ENCODE assay signal across 8 mouse cellular contexts in the genomic region with DNA sequence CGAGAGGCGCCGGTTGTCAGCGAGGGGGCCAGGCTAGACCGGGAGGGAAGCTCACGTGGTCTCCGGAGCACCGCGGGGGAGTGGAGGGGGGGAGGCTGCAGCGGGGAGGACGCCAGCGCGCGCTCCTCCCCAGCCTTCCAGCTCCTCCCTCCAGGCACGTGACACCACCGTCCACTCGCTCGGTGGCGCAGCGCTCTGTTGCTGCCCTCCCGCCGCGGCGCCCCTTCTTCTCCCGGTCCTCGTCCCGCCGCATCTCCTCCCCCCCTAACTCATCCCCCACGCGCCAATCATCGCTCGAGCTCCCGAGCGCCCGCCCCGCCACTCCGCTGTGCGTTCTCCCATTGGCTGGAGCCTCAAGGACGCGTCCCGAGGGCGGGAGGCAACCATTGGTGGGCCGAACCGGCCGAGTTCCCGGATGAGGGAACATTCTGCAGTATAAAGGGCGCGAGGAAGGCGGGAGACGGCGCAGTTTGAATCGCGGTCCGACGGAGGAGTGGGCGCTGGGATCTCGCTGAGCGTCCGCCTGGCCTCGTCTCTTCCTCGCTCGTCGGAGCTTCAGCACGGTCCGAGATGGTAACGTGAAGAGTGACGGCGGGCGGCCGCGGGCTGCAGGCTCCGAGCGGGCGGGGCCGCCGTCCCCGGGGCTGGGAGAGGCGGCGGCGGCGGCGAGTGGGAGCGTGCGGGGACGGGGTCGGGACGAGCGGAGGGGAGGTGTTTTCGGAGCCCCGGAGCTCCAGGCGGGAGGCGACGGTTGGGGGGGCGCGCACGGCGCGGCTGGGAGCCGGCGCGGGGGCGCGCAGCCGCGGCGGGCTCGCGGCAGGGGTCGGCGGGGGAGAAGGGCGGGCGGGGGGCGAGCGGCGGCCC. TPM values are rescaled to one million over a fixed set of nuclear protein-coding genes. Genes with fewer than 3 reads are reported as not detected.
DNase-seq lines count a peak whose midpoint lies in the region; ATAC-seq and TF ChIP-seq lines count a peak whose summit lies in the region.

A gene (plus strand): TSS at position 364 of the 864 bp plus-strand sequence.

- H3K4me2 ChIP-seq in CH12.LX (ENCODE audit: insufficient read depth, low read depth, poor library complexity, severe bottlenecking) = peak within 1 kb of the TSS; percentile 70
- peak within 1 kb of the TSS; percentile 54 for H3K4me2 ChIP-seq in forebrain, embryonic 12.5 days
- H3K4me2 ChIP-seq in heart, postnatal 0 days (ENCODE audit: low read depth, low read length) = peak within 1 kb of the TSS; percentile 77
- H3K4me2 ChIP-seq in liver, embryonic 16.5 days (ENCODE audit: low read depth, low read length) = peak within 1 kb of the TSS; percentile 76
- H3K4me2 ChIP-seq in neural tube, embryonic 13.5 days = peak within 1 kb of the TSS; percentile 65

- no peak; the same call in none of the 2 replicates for TF ChIP-seq RAD21 in CH12.LX (IDR thresholded peaks at IDR 0.05; ENCODE audit: low read depth, low read length)

- DNase-seq in CH12.LX (ENCODE audit: extremely low read depth) = peak; percentile 100
- peak; percentile 96 for DNase-seq in c-Kit-positive CD71-positive TER-119-negative erythroid progenitor cells, embryonic 14.5 days (ENCODE audit: low read depth)
- peak; percentile 99 for DNase-seq in heart, postnatal 0 days (ENCODE audit: low spot score)
- DNase-seq in kidney, postnatal 4 days = peak; percentile 98 to 99

- WGBS in forebrain, embryonic 12.5 days = under 1% methylated on average over 81 of the region's 115 CpGs
- under 1% methylated on average over 65 of the region's 115 CpGs for WGBS in heart, postnatal 0 days
- under 1% methylated on average over 97 of the region's 115 CpGs for WGBS in liver, embryonic 16.5 days (ENCODE audit: insufficient replicate concordance)
- WGBS in neural tube, embryonic 13.5 days = 1% methylated on average over 106 of the region's 115 CpGs

- peaks cover 2 to 32% of the 10 kb centered on the region in 2 experiments for H3K4me1 ChIP-seq in CH12.LX (ENCODE audit: control insufficient read depth in 1 of 2, insufficient read depth in 2 of 2)
- H3K4me1 ChIP-seq in forebrain, embryonic 12.5 days = peaks cover 24% of the 10 kb centered on the region
- H3K4me1 ChIP-seq in heart, postnatal 0 days (ENCODE audit: control insufficient read depth, insufficient read depth) = peaks cover 19% of the 10 kb centered on the region
- peaks cover 17% of the 10 kb centered on the region for H3K4me1 ChIP-seq in liver, embryonic 16.5 days (ENCODE audit: control insufficient read depth, low read depth, low read length)
- peaks cover 31% of the 10 kb centered on the region for H3K4me1 ChIP-seq in neural tube, embryonic 13.5 days (replicated peaks)
- peaks cover 7% of the 10 kb centered on the region for H3K4me1 ChIP-seq in testis, adult 2 months (ENCODE audit: control insufficient read depth, insufficient read depth, low read length)

- no peaks in the 10 kb centered on the region for H3K27me3 ChIP-seq in CH12.LX (replicated peaks)
- H3K27me3 ChIP-seq in forebrain, embryonic 12.5 days = no peaks in the 10 kb centered on the region
- H3K27me3 ChIP-seq in heart, postnatal 0 days (ENCODE audit: control insufficient read depth, insufficient read depth, low read length) = no peaks in the 10 kb centered on the region
- no peaks in the 10 kb centered on the region for H3K27me3 ChIP-seq in liver, embryonic 16.5 days (ENCODE audit: control insufficient read depth, insufficient read depth, low read depth, low read length)
- H3K27me3 ChIP-seq in neural tube, embryonic 13.5 days = no peaks in the 10 kb centered on the region
- no peaks in the 10 kb centered on the region for H3K27me3 ChIP-seq in testis, adult 2 months (ENCODE audit: control insufficient read depth, insufficient read depth, low read length)

- peak; percentile 99 for TF ChIP-seq POLR2A in CH12.LX (IDR thresholded peaks at IDR 0.05; ENCODE audit: low read depth, low read length)
- peak; percentile 93 for TF ChIP-seq POLR2A in testis, adult 2 months (IDR thresholded peaks at IDR 0.05; ENCODE audit: control insufficient read depth, low read depth, low read length)

- in situ Hi-C loops in CH12.LX (cut with MboI; ENCODE audit: low pct_ligation_motif_present, low pct_unique_long_range_greater_than_20kb, low sequenced_read_pairs) = loop anchor here (5.0 to 10.0 kb wide), 2 partner anchors 82 to 280 kb away; a partner anchor contains a TSS

- peak within 1 kb of the TSS; percentile 98 for H3K9ac ChIP-seq in CH12.LX (ENCODE audit: insufficient read depth, low read depth)
- H3K9ac ChIP-seq in forebrain, embryonic 12.5 days = peak within 1 kb of the TSS; percentile 98
- peak within 1 kb of the TSS; percentile 89 for H3K9ac ChIP-seq in heart, postnatal 0 days (replicated peaks; ENCODE audit: low read depth, low read length)
- H3K9ac ChIP-seq in liver, embryonic 16.5 days (ENCODE audit: low read depth, low read length) = peak within 1 kb of the TSS; percentile 99
- H3K9ac ChIP-seq in neural tube, embryonic 13.5 days = peak within 1 kb of the TSS; percentile 94

- dilution Hi-C loops in CH12.LX (cut with MboI; ENCODE audit: extremely low pct_ligation_motif_present, extremely low pct_unique_long_range_greater_than_20kb, low sequenced_read_pairs) = no loop called here

- peaks cover 6% of the 10 kb centered on the region for H3K9me3 ChIP-seq in CH12.LX (replicated peaks; ENCODE audit: low read length)
- H3K9me3 ChIP-seq in forebrain, embryonic 12.5 days = no peaks in the 10 kb centered on the region
- H3K9me3 ChIP-seq in heart, postnatal 0 days (replicated peaks; ENCODE audit: control insufficient read depth, low read length) = no peaks in the 10 kb centered on the region
- H3K9me3 ChIP-seq in liver, embryonic 16.5 days (replicated peaks; ENCODE audit: control insufficient read depth, low read length) = no peaks in the 10 kb centered on the region
- H3K9me3 ChIP-seq in neural tube, embryonic 13.5 days = no peaks in the 10 kb centered on the region

- peak; percentile 95 for ATAC-seq in forebrain, embryonic 12.5 days (ENCODE audit: low FRiP score)
- peak; percentile 93 for ATAC-seq in heart, postnatal 0 days (ENCODE audit: insufficient read depth, low read depth)
- peak; percentile 87 for ATAC-seq in liver, embryonic 16.5 days (ENCODE audit: low read depth)
- peak; percentile 94 for ATAC-seq in neural tube, embryonic 13.5 days (ENCODE audit: low read depth)

- H3K36me3 ChIP-seq in CH12.LX (replicated peaks in 1 of 2; ENCODE audit: control insufficient read depth in 1 of 2, insufficient read depth in 1 of 2, low read length in 1 of 2) = peaks cover 10 to 19% of the 10 kb centered on the region in 2 experiments
- H3K36me3 ChIP-seq in forebrain, embryonic 12.5 days (replicated peaks) = peaks cover 9% of the 10 kb centered on the region
- H3K36me3 ChIP-seq in heart, postnatal 0 days (replicated peaks; ENCODE audit: control insufficient read depth, insufficient read depth, low read length) = no peaks in the 10 kb centered on the region
- peaks cover 9% of the 10 kb centered on the region for H3K36me3 ChIP-seq in liver, embryonic 16.5 days (ENCODE audit: control insufficient read depth, insufficient read depth)
- H3K36me3 ChIP-seq in neural tube, embryonic 13.5 days = 0 out of 2 replicates have a peak, but pooled peaks cover 3% of the 10 kb centered on the region
- no peaks in the 10 kb centered on the region for H3K36me3 ChIP-seq in testis, adult 2 months (ENCODE audit: control insufficient read depth, insufficient read depth, low read length)

- H3K79me2 ChIP-seq in CH12.LX (replicated peaks; ENCODE audit: control insufficient read depth, extremely low read depth, insufficient read depth, poor library complexity, severe bottlenecking) = peaks cover 36% of the 10 kb centered on the region

- no peak for TF ChIP-seq EP300 in CH12.LX (IDR thresholded peaks at IDR 0.05; ENCODE audit: low read length)
- no peak for TF ChIP-seq EP300 in heart, postnatal 0 days (IDR thresholded peaks at IDR 0.05; ENCODE audit: low read depth)

- TF ChIP-seq CTCF in CH12.LX (conservative IDR thresholded peaks at IDR 0.05 in 1 of 2, IDR thresholded peaks at IDR 0.05 in 1 of 2; ENCODE audit: low read depth in 2 of 2, low read length in 2 of 2) = no peak
- TF ChIP-seq CTCF in heart, postnatal 0 days (IDR thresholded peaks at IDR 0.05; ENCODE audit: low read depth) = no peak
- no peak for TF ChIP-seq CTCF in testis, adult 2 months (IDR thresholded peaks at IDR 0.05; ENCODE audit: control insufficient read depth, insufficient read depth, insufficient replicate concordance, low read depth, low read length)

- H3K4me3 ChIP-seq in CH12.LX (replicated peaks in 1 of 3; ENCODE audit: low read depth in 2 of 3, low read length in 2 of 3, poor library complexity in 1 of 3) = peak within 1 kb of the TSS; percentile 66 to 90 (median 84)
- peak within 1 kb of the TSS; percentile 89 for H3K4me3 ChIP-seq in forebrain, embryonic 12.5 days (replicated peaks)
- peak within 1 kb of the TSS; percentile 83 for H3K4me3 ChIP-seq in heart, postnatal 0 days (ENCODE audit: low read depth, low read length)
- peak within 1 kb of the TSS; percentile 91 for H3K4me3 ChIP-seq in liver, embryonic 16.5 days (ENCODE audit: low read depth, low read length)
- H3K4me3 ChIP-seq in neural tube, embryonic 13.5 days = peak within 1 kb of the TSS; percentile 86
- H3K4me3 ChIP-seq in testis, adult 2 months (ENCODE audit: control insufficient read depth, low read depth, low read length) = peak within 1 kb of the TSS; percentile 94

- H3K27ac ChIP-seq in CH12.LX (ENCODE audit: insufficient read depth, low read depth) = peak within 1 kb of the TSS; percentile 90
- H3K27ac ChIP-seq in forebrain, embryonic 12.5 days = peak within 1 kb of the TSS; percentile 99
- peak within 1 kb of the TSS; percentile 95 for H3K27ac ChIP-seq in heart, postnatal 0 days (ENCODE audit: low read depth)
- peak within 1 kb of the TSS; percentile 96 for H3K27ac ChIP-seq in liver, embryonic 16.5 days (ENCODE audit: low read length)
- H3K27ac ChIP-seq in neural tube, embryonic 13.5 days (replicated peaks) = peak within 1 kb of the TSS; percentile 98
- H3K27ac ChIP-seq in testis, adult 2 months (ENCODE audit: control insufficient read depth, insufficient read depth, low read depth, low read length) = peak within 1 kb of the TSS; percentile 99

TF ChIP-seq in CH12.LX, 34 proteins besides CTCF, POLR2A, EP300 and RAD21 (continues in another document):
- peak; percentile 73 for TF ChIP-seq HCFC1 (IDR thresholded peaks at IDR 0.05; ENCODE audit: low read depth, low read length)
- TF ChIP-seq BHLHE40 (IDR thresholded peaks at IDR 0.05; ENCODE audit: low read depth, low read length) = peak; percentile 99

RNA-seq across cellular contexts. Expression of the gene that starts here (rescaled TPM):
- total RNA-seq in CH12.LX (2012; rRNA removed) (3,347 and 4,299 TPM in 2 replicates), CH12.LX (2014; rRNA removed) (4,409 and 4,907 TPM in 2 replicates)
- 3,496 and 4,006 TPM in 2 replicates for polyA plus RNA-seq in CH12.LX (2012; ENCODE audit: insufficient read length, low read depth)
- polyA plus RNA-seq in forebrain, embryonic 12.5 days (2016; fragmentation: Nextera tagmentation; extraction: Ambion mirVana) = 2,961 and 3,101 TPM in 2 replicates
- total RNA-seq in heart, postnatal 0 days (2014; rRNA removed; ENCODE audit: low replicate concordance) = 541 and 680 TPM in 2 replicates
- 517 and 550 TPM in 2 replicates for polyA plus RNA-seq in heart, postnatal 0 days (2015; fragmentation: Nextera tagmentation; extraction: Ambion mirVana)
- polyA plus RNA-seq in liver, embryonic 16.5 days (2015; fragmentation: Nextera tagmentation; extraction: Ambion mirVana) = 801 and 896 TPM in 2 replicates
- polyA plus RNA-seq in neural tube, embryonic 13.5 days (2015; fragmentation: Nextera tagmentation; extraction: Ambion mirVana) = 1,003 and 1,122 TPM in 2 replicates
- polyA plus RNA-seq in testis, adult 2 months (2012; rRNA removed) = 782 and 970 TPM in 2 replicates

Comparison
In these comparisons a context has a peak if more than half of its experiments do, and no peak if none do; other contexts are left out.
1. Peak in every context shown above with its lines: DNase-seq, ATAC-seq, H3K4me3 ChIP-seq and H3K27ac ChIP-seq.